Mouse (Mus musculus) kidney, adult 2 months (tissue): ENCODE results near the gene Gfra1.

Source experiments
- CTCF ChIP-seq: fragments of 200-500 bp; conservative IDR thresholded peaks from 2 replicates; pipeline ENCODE4 v1.5.1; 2011; ENCODE audit warnings: low read depth, mild to moderate bottlenecking, control low read depth, low read length, moderate library complexity, mixed read lengths; ENCODE audit not compliant: insufficient read depth, insufficient read length
- POLR2A ChIP-seq: fragments of 200-500 bp; IDR thresholded peaks from one replicate; pipeline ENCODE4 v1.6.1; 2011; ENCODE audit warnings: low read depth, low read length, control low read depth

- TF ChIP-seq CTCF (no peak), POLR2A (no peak)
These were observed 1.2 kb downstream of the Gfra1 start for GRCm38 (mm10) chr19:58454261-58455060.
